Mouse (Mus musculus): ENCODE measurements around the gene Cd164l2. TPM values are rescaled to one million over a fixed set of nuclear protein-coding genes. Genes with fewer than 3 reads are reported as not detected.

Gene Cd164l2
- polyA plus RNA-seq, 1 experiment from 2014 or later: 0.93 TPM

GRCm38 (mm10) chr4:133175274-133175673 is 36.7 kb upstream of the Cd164l2 start:
- Histone ChIP-seq H3K27me3 (ENCODE audit: control insufficient read depth, insufficient read depth, low read length) (no peaks in the 10 kb centered on the region), H3K9me3 (ENCODE audit: control insufficient read depth, low read length) (no peaks in the 10 kb centered on the region), H3K36me3 (ENCODE audit: control insufficient read depth, insufficient read depth, low read length) (no peaks in the 10 kb centered on the region), H3K4me3 (ENCODE audit: low read depth, low read length) (no peak overlapping the region), H3K9ac (ENCODE audit: low read depth, low read length) (no peak overlapping the region), H3K27ac (ENCODE audit: low read depth, low read length) (no peak overlapping the region), H3K4me1 (replicated peaks; ENCODE audit: control insufficient read depth, insufficient read depth, low read length) (no peaks in the 10 kb centered on the region; the same call in 1 of the 2 replicates), H3K4me2 (replicated peaks; ENCODE audit: low read depth, low read length) (no peak overlapping the region)
- no peak for DNase-seq (ENCODE audit: low spot score)
- 77% methylated on average over 7 of the region's 7 CpGs for WGBS
- no peak for ATAC-seq (ENCODE audit: low FRiP score)

GRCm38 (mm10) chr4:133175998-133176760 is 35.8 kb upstream of the Cd164l2 start:
- WGBS: 64% methylated on average over 14 of the region's 14 CpGs
- no peak overlapping the region for H3K9ac ChIP-seq (ENCODE audit: low read depth, low read length)
- H3K4me3 ChIP-seq (ENCODE audit: low read depth, low read length): no peak overlapping the region
- H3K4me2 ChIP-seq (replicated peaks; ENCODE audit: low read depth, low read length): no peak overlapping the region
- H3K27me3 ChIP-seq (ENCODE audit: control insufficient read depth, insufficient read depth, low read length): no peaks in the 10 kb centered on the region
- H3K9me3 ChIP-seq (ENCODE audit: control insufficient read depth, low read length): no peaks in the 10 kb centered on the region
- H3K36me3 ChIP-seq (ENCODE audit: control insufficient read depth, insufficient read depth, low read length): no peaks in the 10 kb centered on the region
- DNase-seq (ENCODE audit: low spot score): no peak
- peak overlapping the region; percentile 12; the same call in 1 of the 2 replicates for H3K27ac ChIP-seq (ENCODE audit: low read depth, low read length)
- no peak for ATAC-seq (ENCODE audit: low FRiP score)
- H3K4me1 ChIP-seq (replicated peaks; ENCODE audit: control insufficient read depth, insufficient read depth, low read length): no peaks in the 10 kb centered on the region; the same call in 1 of the 2 replicates

GRCm38 (mm10) chr4:133176761-133177403 is 35.0 kb upstream of the Cd164l2 start:
- DNase-seq (ENCODE audit: low spot score): no peak

GRCm38 (mm10) chr4:133178305-133178704 is 33.6 kb upstream of the Cd164l2 start:
- H3K9me3 ChIP-seq (ENCODE audit: control insufficient read depth, low read length): no peaks in the 10 kb centered on the region
- no peaks in the 10 kb centered on the region; the same call in 1 of the 2 replicates for H3K4me1 ChIP-seq (replicated peaks; ENCODE audit: control insufficient read depth, insufficient read depth, low read length)
- H3K27ac ChIP-seq (ENCODE audit: low read depth, low read length): no peak overlapping the region
- no peak overlapping the region for H3K4me2 ChIP-seq (replicated peaks; ENCODE audit: low read depth, low read length)
- H3K36me3 ChIP-seq (ENCODE audit: control insufficient read depth, insufficient read depth, low read length): no peaks in the 10 kb centered on the region
- no peak overlapping the region for H3K4me3 ChIP-seq (ENCODE audit: low read depth, low read length)
- DNase-seq (ENCODE audit: low spot score) (no peak), ATAC-seq (ENCODE audit: low FRiP score) (no peak)
- 94% methylated on average over 5 of the region's 5 CpGs for WGBS
- H3K27me3 ChIP-seq (ENCODE audit: control insufficient read depth, insufficient read depth, low read length): no peaks in the 10 kb centered on the region
- no peak overlapping the region for H3K9ac ChIP-seq (ENCODE audit: low read depth, low read length)

More at GRCm38 (mm10) chr4:133176761-133177403, 35.0 kb upstream of the Cd164l2 start:
- no peak overlapping the region for H3K4me2 ChIP-seq (replicated peaks; ENCODE audit: low read depth, low read length)
- 83% methylated on average over 18 of the region's 18 CpGs for WGBS
- peak overlapping the region; percentile 12; the same call in 1 of the 2 replicates for H3K27ac ChIP-seq (ENCODE audit: low read depth, low read length)
- no peak for ATAC-seq (ENCODE audit: low FRiP score)
- H3K27me3 ChIP-seq (ENCODE audit: control insufficient read depth, insufficient read depth, low read length): no peaks in the 10 kb centered on the region
- no peaks in the 10 kb centered on the region; the same call in 1 of the 2 replicates for H3K4me1 ChIP-seq (replicated peaks; ENCODE audit: control insufficient read depth, insufficient read depth, low read length)
- H3K9me3 ChIP-seq (ENCODE audit: control insufficient read depth, low read length): no peaks in the 10 kb centered on the region
- H3K36me3 ChIP-seq (ENCODE audit: control insufficient read depth, insufficient read depth, low read length): no peaks in the 10 kb centered on the region
- no peak overlapping the region for H3K9ac ChIP-seq (ENCODE audit: low read depth, low read length)
- H3K4me3 ChIP-seq (ENCODE audit: low read depth, low read length): no peak overlapping the region

GRCm38 (mm10) chr4:133179258-133179657 is 32.7 kb upstream of the Cd164l2 start:
- no peaks in the 10 kb centered on the region for H3K27me3 ChIP-seq (ENCODE audit: control insufficient read depth, insufficient read depth, low read length)
- H3K27ac ChIP-seq (ENCODE audit: low read depth, low read length): no peak overlapping the region
- no peak overlapping the region for H3K4me2 ChIP-seq (replicated peaks; ENCODE audit: low read depth, low read length)
- 95% methylated on average over 7 of the region's 7 CpGs for WGBS
- no peak overlapping the region for H3K4me3 ChIP-seq (ENCODE audit: low read depth, low read length)
- no peaks in the 10 kb centered on the region; the same call in 1 of the 2 replicates for H3K4me1 ChIP-seq (replicated peaks; ENCODE audit: control insufficient read depth, insufficient read depth, low read length)
- H3K9me3 ChIP-seq (ENCODE audit: control insufficient read depth, low read length): no peaks in the 10 kb centered on the region
- no peak overlapping the region for H3K9ac ChIP-seq (ENCODE audit: low read depth, low read length)
- DNase-seq (ENCODE audit: low spot score) (no peak), ATAC-seq (ENCODE audit: low FRiP score) (no peak)
- H3K36me3 ChIP-seq (ENCODE audit: control insufficient read depth, insufficient read depth, low read length): no peaks in the 10 kb centered on the region

- WGBS: 91% methylated on average over 8 of the region's 8 CpGs
- no peak overlapping the region for H3K4me3 ChIP-seq (ENCODE audit: low read depth, low read length)
- no peak overlapping the region for H3K9ac ChIP-seq (ENCODE audit: low read depth, low read length)
- H3K4me2 ChIP-seq (replicated peaks; ENCODE audit: low read depth, low read length): no peak overlapping the region
- H3K27me3 ChIP-seq (ENCODE audit: control insufficient read depth, insufficient read depth, low read length): no peaks in the 10 kb centered on the region
- no peak overlapping the region for H3K27ac ChIP-seq (ENCODE audit: low read depth, low read length)
- H3K4me1 ChIP-seq (replicated peaks; ENCODE audit: control insufficient read depth, insufficient read depth, low read length): no peaks in the 10 kb centered on the region
- no peaks in the 10 kb centered on the region for H3K9me3 ChIP-seq (ENCODE audit: control insufficient read depth, low read length)
- no peak for ATAC-seq (ENCODE audit: low FRiP score)
- DNase-seq (ENCODE audit: low spot score): no peak
- H3K36me3 ChIP-seq (ENCODE audit: control insufficient read depth, insufficient read depth, low read length): no peaks in the 10 kb centered on the region
Observed at GRCm38 (mm10) chr4:133182439-133183033, 29.4 kb upstream of the Cd164l2 start.

GRCm38 (mm10) chr4:133184031-133184897 is 27.7 kb upstream of the Cd164l2 start:
- Histone ChIP-seq H3K4me1 (replicated peaks; ENCODE audit: control insufficient read depth, insufficient read depth, low read length) (no peaks in the 10 kb centered on the region), H3K36me3 (ENCODE audit: control insufficient read depth, insufficient read depth, low read length) (no peaks in the 10 kb centered on the region), H3K27ac (ENCODE audit: low read depth, low read length) (0 out of 2 replicates have a peak overlapping the region, but pooled peaks have one; percentile 9), H3K4me2 (replicated peaks; ENCODE audit: low read depth, low read length) (no peak overlapping the region), H3K4me3 (ENCODE audit: low read depth, low read length) (no peak overlapping the region), H3K9me3 (ENCODE audit: control insufficient read depth, low read length) (no peaks in the 10 kb centered on the region), H3K9ac (ENCODE audit: low read depth, low read length) (no peak overlapping the region), H3K27me3 (ENCODE audit: control insufficient read depth, insufficient read depth, low read length) (no peaks in the 10 kb centered on the region)
- no peak for DNase-seq (ENCODE audit: low spot score)
- WGBS: 56% methylated on average over 14 of the region's 14 CpGs
- no peak for ATAC-seq (ENCODE audit: low FRiP score)
